Comparison of ENCODE assay signal across 8 mouse cellular contexts in the genomic region with DNA sequence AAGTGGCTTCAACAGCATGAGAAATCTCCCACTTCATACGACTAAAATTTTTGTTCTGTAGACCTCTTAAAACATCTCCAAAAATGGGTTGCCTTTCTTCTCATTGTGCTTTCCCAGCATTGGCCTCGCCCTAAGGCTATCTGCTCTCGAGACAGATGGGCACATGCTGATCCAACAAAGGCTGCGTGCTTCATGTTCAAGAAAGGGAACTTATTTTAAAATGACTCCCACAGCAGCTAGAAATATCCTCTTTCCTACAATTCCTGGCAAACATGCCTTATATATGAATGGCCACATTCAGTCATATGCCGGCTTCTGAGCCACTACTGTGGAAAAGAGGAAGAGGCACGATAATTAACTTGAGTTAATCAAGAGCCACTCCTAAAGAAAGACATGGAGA.
"Had no signal": no experiment of that assay in that cellular context is flagged by ENCODE, and none has a peak within 500 bp of the region (broad histone marks: within the 10 kb centered on the region; RNA-seq: fewer than 3 reads in every experiment).

No protein-coding gene starts in this region.

- DNase-seq: kidney, adult 18-20 months; kidney, postnatal 10 days; liver; liver, embryonic 13.5 days; lung, adult 18-20 months; retina, postnatal 1 day; thymus, adult 2 months; thymus, postnatal 25 days had no signal
